Mouse (Mus musculus): ENCODE measurements around the gene Olfr572. TPM values are rescaled to one million over a fixed set of nuclear protein-coding genes. Genes with fewer than 3 reads are reported as not detected.

The Olfr572 gene
- total RNA-seq, 2 experiments from 2014 or later: not detected

GRCm38 (mm10) chr7:102958137-102958536, 33.9 kb downstream of the Olfr572 start:
- H3K4me3 ChIP-seq: no peak overlapping the region
- intact Hi-C loops (cut with DNase I): no loop called here

GRCm38 (mm10) chr7:102958593-102958992, 34.4 kb downstream of the Olfr572 start, which contains the start of gene Olfr575:
Gene Olfr575 (minus strand): TSS chr7:102958775.
- Histone ChIP-seq H3K27ac (no peak within 1 kb of the TSS), H3K4me3 (no peak within 1 kb of the TSS)
- no peak for TF ChIP-seq CTCF (IDR thresholded peaks at IDR 0.05)
- intact Hi-C loops (cut with DNase I): no loop called here
- no peak for DNase-seq (ENCODE audit: extremely low spot score in 1 of 2, low spot score in 2 of 2)

More at GRCm38 (mm10) chr7:102958137-102958536, 33.9 kb downstream of the Olfr572 start:
- H3K27ac ChIP-seq: no peak overlapping the region
- no peak for TF ChIP-seq CTCF (IDR thresholded peaks at IDR 0.05)
- no peak for DNase-seq (ENCODE audit: extremely low spot score in 1 of 2, low spot score in 2 of 2)

- DNase-seq (ENCODE audit: extremely low spot score in 1 of 2, low spot score in 2 of 2): no peak
These were observed 38.2 kb downstream of the Olfr572 start, which contains the start of gene Olfr576 for GRCm38 (mm10) chr7:102962360-102962759. Gene Olfr576 (plus strand): TSS chr7:102962660.

GRCm38 (mm10) chr7:102974399-102974798, 50.2 kb downstream of the Olfr572 start:
- H3K4me3 ChIP-seq: no peak overlapping the region
- DNase-seq (ENCODE audit: extremely low spot score in 1 of 2, low spot score in 2 of 2): no peak
- no peak overlapping the region for H3K27ac ChIP-seq
- intact Hi-C loops (cut with DNase I): no loop called here
- no peak for TF ChIP-seq CTCF (IDR thresholded peaks at IDR 0.05)

More at GRCm38 (mm10) chr7:102962360-102962759, 38.2 kb downstream of the Olfr572 start, which contains the start of gene Olfr576:
- H3K4me3 ChIP-seq: no peak within 1 kb of the TSS
- intact Hi-C loops (cut with DNase I): no loop called here
- no peak for TF ChIP-seq CTCF (IDR thresholded peaks at IDR 0.05)
- no peak within 1 kb of the TSS for H3K27ac ChIP-seq

GRCm38 (mm10) chr7:102975843-102976242, 51.6 kb downstream of the Olfr572 start, which contains the start of gene Olfr577:
Gene Olfr577 (minus strand): TSS chr7:102975943.
- intact Hi-C loops (cut with DNase I): no loop called here
- TF ChIP-seq CTCF (IDR thresholded peaks at IDR 0.05): no peak
- Histone ChIP-seq H3K4me3 (no peak within 1 kb of the TSS), H3K27ac (no peak within 1 kb of the TSS)
- no peak for DNase-seq (ENCODE audit: extremely low spot score in 1 of 2, low spot score in 2 of 2)

Other genes with a start within 250 kb of the Olfr572 start
- gene Trim68, start 237.1 kb upstream of the Olfr572 start, total RNA-seq (2021): 1 to 10 TPM; 4.9 to 6.2 TPM
- under 1 TPM in 1 of 2 experiments, not detected in 1; 0.21 TPM for gene Olfr557, start 228.5 kb upstream of the Olfr572 start, total RNA-seq (2021)
- gene Olfr558, start 222.2 kb upstream of the Olfr572 start, total RNA-seq (2021): under 1 TPM; 0.21 to 0.25 TPM
- not detected for gene Olfr33, start 205.3 kb upstream of the Olfr572 start, total RNA-seq (2021)
- not detected for gene Olfr559, start 196.9 kb upstream of the Olfr572 start, total RNA-seq (2021)
- gene Olfr560, start 165.0 kb upstream of the Olfr572 start, total RNA-seq (2021): under 1 TPM in 1 of 2 experiments, not detected in 1; 0.16 TPM
- gene Olfr78, start 164.9 kb upstream of the Olfr572 start, total RNA-seq (2021): 1 to 10 TPM in 1 of 2 experiments, under 1 TPM in 1; 0.88 to 1.0 TPM
- gene Olfr561, start 153.2 kb upstream of the Olfr572 start, total RNA-seq (2021): not detected
- gene Olfr564, start 120.9 kb upstream of the Olfr572 start, total RNA-seq (2021): not detected
- not detected for gene Olfr566, start 65.6 kb upstream of the Olfr572 start, total RNA-seq (2021)
- gene Olfr568, start 47.3 kb upstream of the Olfr572 start, total RNA-seq (2021): not detected
- gene Olfr569, start 33.5 kb upstream of the Olfr572 start, total RNA-seq (2021): not detected
- gene Olfr570, start 29.8 kb upstream of the Olfr572 start, total RNA-seq (2021): not detected
- gene Olfr571, start 6.9 kb upstream of the Olfr572 start, total RNA-seq (2021): not detected
- gene Olfr573-ps1, start 18.2 kb downstream of the Olfr572 start, total RNA-seq (2021): not detected
- gene Olfr574, start 24.1 kb downstream of the Olfr572 start, total RNA-seq (2021): not detected
- gene Olfr575, start 34.4 kb downstream of the Olfr572 start, total RNA-seq (2021): not detected
- gene Olfr576, start 38.3 kb downstream of the Olfr572 start, total RNA-seq (2021): not detected
- gene Olfr577, start 51.5 kb downstream of the Olfr572 start, total RNA-seq (2021): not detected
- gene Olfr578, start 64.9 kb downstream of the Olfr572 start, total RNA-seq (2021): not detected
- not detected for gene Olfr582, start 113.6 kb downstream of the Olfr572 start, total RNA-seq (2021)
- gene Olfr583, start 126.9 kb downstream of the Olfr572 start, total RNA-seq (2021): not detected
- gene Olfr584, start 157.5 kb downstream of the Olfr572 start, total RNA-seq (2021): not detected
- not detected for gene Olfr585, start 173.3 kb downstream of the Olfr572 start, total RNA-seq (2021)
- not detected for gene Olfr586, start 201.2 kb downstream of the Olfr572 start, total RNA-seq (2021)
- gene Olfr588-ps1, start 216.5 kb downstream of the Olfr572 start, total RNA-seq (2021): not detected
- gene Olfr589, start 231.9 kb downstream of the Olfr572 start, total RNA-seq (2021): not detected

Data from left cerebral cortex, adult 2 months (tissue).